Mouse (Mus musculus) liver, adult (tissue): Measurements from ENCODE around the gene Lrrtm4.

ENCODE experiments used
- GATA4 ChIP-seq: IDR thresholded peaks from 2 replicates; pipeline ENCODE4 v1.6.1; 2014; ENCODE audit warnings: mild to moderate bottlenecking, low read length; ENCODE audit not compliant: insufficient replicate concordance

Lrrtm4 gene

GRCm38 (mm10) chr6:80018765-80019164 is at the start of gene Lrrtm4:
Gene Lrrtm4, plus strand, starts transcription at chr6:80018877.
- TF ChIP-seq GATA4 = no peak

GRCm38 (mm10) chr6:80019189-80019860 is 648 bp downstream of the Lrrtm4 start:
- no peak for TF ChIP-seq GATA4

- no peak for TF ChIP-seq GATA4
Measured at GRCm38 (mm10) chr6:80019861-80020230, 1.2 kb downstream of the Lrrtm4 start.

- no peak for TF ChIP-seq GATA4
Measured at GRCm38 (mm10) chr6:80056849-80057248, 38.2 kb downstream of the Lrrtm4 start.

GRCm38 (mm10) chr6:80078001-80078400 is 59.3 kb downstream of the Lrrtm4 start:
- no peak for TF ChIP-seq GATA4

GRCm38 (mm10) chr6:80079290-80079689 is 60.6 kb downstream of the Lrrtm4 start:
- no peak for TF ChIP-seq GATA4

GRCm38 (mm10) chr6:80094909-80095308 is 76.2 kb downstream of the Lrrtm4 start:
- TF ChIP-seq GATA4 = no peak

- TF ChIP-seq GATA4 = no peak
Measured at GRCm38 (mm10) chr6:80105343-80105742, 86.7 kb downstream of the Lrrtm4 start.

GRCm38 (mm10) chr6:80105843-80106242 is 87.2 kb downstream of the Lrrtm4 start:
- no peak for TF ChIP-seq GATA4

GRCm38 (mm10) chr6:80126419-80126818 is 107.7 kb downstream of the Lrrtm4 start:
- TF ChIP-seq GATA4 = no peak

- no peak for TF ChIP-seq GATA4
Measured at GRCm38 (mm10) chr6:80162585-80162984, 143.9 kb downstream of the Lrrtm4 start.

GRCm38 (mm10) chr6:80181916-80182315 is 163.2 kb downstream of the Lrrtm4 start:
- no peak for TF ChIP-seq GATA4

- no peak for TF ChIP-seq GATA4
Measured at GRCm38 (mm10) chr6:80182353-80182752, 163.7 kb downstream of the Lrrtm4 start.

- no peak for TF ChIP-seq GATA4
Measured at GRCm38 (mm10) chr6:80185489-80186113, 166.9 kb downstream of the Lrrtm4 start.

GRCm38 (mm10) chr6:80186791-80187190 is 168.1 kb downstream of the Lrrtm4 start:
- TF ChIP-seq GATA4 = no peak

- no peak for TF ChIP-seq GATA4
Measured at GRCm38 (mm10) chr6:80209476-80209875, 190.8 kb downstream of the Lrrtm4 start.

- no peak for TF ChIP-seq GATA4
Measured at GRCm38 (mm10) chr6:80210281-80210680, 191.6 kb downstream of the Lrrtm4 start.
